Mouse (Mus musculus): Measurements from ENCODE around the gene Ccm2l. TPM values are rescaled to one million over a fixed set of nuclear protein-coding genes. Genes with fewer than 3 reads are reported as not detected.

The Ccm2l gene
- 1.7 and 2.3 TPM in 2 replicates for polyA plus RNA-seq (2014; fragmentation: Nextera tagmentation; extraction: Ambion mirVana)

DNA sequence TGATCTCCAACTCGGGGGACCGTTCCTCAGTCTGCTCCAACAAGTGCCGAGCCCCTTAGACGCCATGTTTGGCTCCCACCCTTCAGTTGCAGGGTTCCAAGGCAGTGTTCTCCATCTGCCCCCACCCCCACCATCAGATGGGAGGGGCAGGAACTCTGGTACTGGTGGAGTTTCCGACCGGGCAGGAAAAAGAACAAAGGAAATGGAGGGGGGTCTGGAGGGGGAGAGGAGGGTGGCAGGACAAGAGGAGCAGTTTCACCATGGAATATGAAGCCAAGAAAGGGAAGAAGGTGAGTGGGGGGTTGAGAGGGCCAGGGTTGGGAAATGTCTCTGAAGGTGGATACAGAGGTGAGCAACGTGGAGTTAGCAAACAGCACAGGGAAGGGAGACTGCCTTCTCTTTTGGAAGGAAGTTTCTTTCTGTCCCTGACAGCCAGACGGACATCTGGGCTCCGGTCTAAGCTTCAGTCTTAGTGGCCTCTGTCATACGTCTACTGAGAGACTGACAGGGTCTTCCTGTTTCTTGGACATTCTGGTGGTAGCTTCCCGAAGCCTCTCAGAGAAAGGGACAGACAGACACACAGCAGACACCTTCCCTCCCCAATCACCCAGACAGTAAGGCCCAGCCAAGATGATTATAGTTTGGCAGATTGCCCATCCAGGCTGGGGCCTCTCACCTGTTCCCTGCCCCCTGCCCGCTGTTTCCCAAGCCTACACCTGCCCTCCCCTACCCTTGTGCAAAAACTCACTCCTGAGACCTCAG lies at the start of gene Ccm2l:
Ccm2l (plus strand) TSS at position 209 of the 762 bp plus-strand sequence.
- no peaks in the 10 kb centered on the region for H3K4me1 ChIP-seq (ENCODE audit: control insufficient read depth, insufficient read depth, low read length)
- WGBS: 44% methylated on average over 12 of the region's 12 CpGs
- no peaks in the 10 kb centered on the region for H3K9me3 ChIP-seq (ENCODE audit: control insufficient read depth, low read depth, low read length)
- H3K4me3 ChIP-seq (ENCODE audit: low read depth, low read length): no peak within 1 kb of the TSS
- no peak within 1 kb of the TSS for H3K4me2 ChIP-seq (replicated peaks; ENCODE audit: low read depth, low read length)
- no peak within 1 kb of the TSS for H3K27ac ChIP-seq (ENCODE audit: low read length)
- H3K27me3 ChIP-seq (ENCODE audit: control insufficient read depth, insufficient read depth, low read length): peaks cover 11% of the 10 kb centered on the region; the same call in 1 of the 2 replicates
- no peak within 1 kb of the TSS for H3K9ac ChIP-seq (replicated peaks; ENCODE audit: low read depth, low read length)
- no peak for ATAC-seq (ENCODE audit: insufficient number of reproducible peaks, insufficient read depth, low FRiP score, low read depth)
- H3K36me3 ChIP-seq (ENCODE audit: control insufficient read depth, insufficient read depth, low read length): no peaks in the 10 kb centered on the region

DNA sequence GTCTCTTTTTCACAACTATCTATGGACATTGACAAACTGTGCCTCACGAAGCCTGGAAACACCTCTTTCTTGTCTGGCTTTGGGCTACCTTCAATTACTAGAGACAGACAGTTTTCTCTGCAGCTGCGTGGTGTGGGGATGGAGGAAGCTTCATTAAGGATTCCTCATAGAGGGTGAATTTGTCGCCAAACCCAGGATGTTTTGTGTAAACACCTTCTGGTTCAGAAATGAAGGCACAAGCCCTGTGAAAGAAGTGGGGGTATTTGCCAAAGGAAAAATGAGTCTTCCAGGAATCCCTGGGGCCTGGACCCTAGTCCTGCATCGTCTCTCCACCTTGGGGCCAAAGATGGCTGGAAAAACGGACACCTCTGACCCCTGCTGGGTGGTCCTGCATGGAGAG lies 49.0 kb upstream of the Ccm2l start:
- 33% methylated on average over 5 of the region's 5 CpGs for WGBS

DNA sequence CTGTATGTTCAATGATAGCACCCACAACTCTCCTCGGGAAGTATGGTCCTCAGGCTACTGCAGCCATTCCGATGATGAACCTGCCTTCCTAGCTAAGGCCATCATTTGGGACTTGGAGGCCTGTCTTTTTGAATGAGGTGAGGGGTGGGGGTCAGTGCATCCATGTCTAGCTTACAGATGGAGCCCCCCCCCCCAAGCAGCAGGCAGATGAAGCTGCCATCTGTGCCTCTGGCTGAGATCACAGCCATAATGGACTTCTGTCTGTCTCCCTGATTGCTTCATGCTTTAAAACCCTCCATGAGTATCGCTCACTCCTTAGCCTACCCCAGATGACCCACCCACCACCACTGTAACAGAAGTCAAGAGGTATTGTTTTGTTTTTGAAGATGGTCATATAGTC lies 46.4 kb upstream of the Ccm2l start:
- WGBS: 85% methylated on average over 3 of the region's 3 CpGs
- H3K27ac ChIP-seq (ENCODE audit: low read length): no peak overlapping the region
- H3K4me1 ChIP-seq (ENCODE audit: control insufficient read depth, insufficient read depth, low read length): peaks cover 2% of the 10 kb centered on the region; the same call in 1 of the 2 replicates
- no peak overlapping the region for H3K4me2 ChIP-seq (replicated peaks; ENCODE audit: low read depth, low read length)
- H3K4me3 ChIP-seq (ENCODE audit: low read depth, low read length): no peak overlapping the region
- no peaks in the 10 kb centered on the region for H3K9me3 ChIP-seq (ENCODE audit: control insufficient read depth, low read depth, low read length)
- H3K36me3 ChIP-seq (ENCODE audit: control insufficient read depth, insufficient read depth, low read length): no peaks in the 10 kb centered on the region
- H3K27me3 ChIP-seq (ENCODE audit: control insufficient read depth, insufficient read depth, low read length): no peaks in the 10 kb centered on the region
- no peak overlapping the region for H3K9ac ChIP-seq (replicated peaks; ENCODE audit: low read depth, low read length)
- ATAC-seq (ENCODE audit: insufficient number of reproducible peaks, insufficient read depth, low FRiP score, low read depth): no peak

More for the DNA sequence above, 49.0 kb upstream of the Ccm2l start:
- Histone ChIP-seq H3K4me2 (replicated peaks; ENCODE audit: low read depth, low read length) (no peak overlapping the region), H3K27me3 (ENCODE audit: control insufficient read depth, insufficient read depth, low read length) (no peaks in the 10 kb centered on the region), H3K36me3 (ENCODE audit: control insufficient read depth, insufficient read depth, low read length) (no peaks in the 10 kb centered on the region; the same call in 1 of the 2 replicates), H3K4me3 (ENCODE audit: low read depth, low read length) (no peak overlapping the region), H3K4me1 (ENCODE audit: control insufficient read depth, insufficient read depth, low read length) (peaks cover 5% of the 10 kb centered on the region; the same call in 1 of the 2 replicates), H3K9ac (replicated peaks; ENCODE audit: low read depth, low read length) (no peak overlapping the region), H3K9me3 (ENCODE audit: control insufficient read depth, low read depth, low read length) (no peaks in the 10 kb centered on the region), H3K27ac (ENCODE audit: low read length) (no peak overlapping the region)
- ATAC-seq (ENCODE audit: insufficient number of reproducible peaks, insufficient read depth, low FRiP score, low read depth): no peak

DNA sequence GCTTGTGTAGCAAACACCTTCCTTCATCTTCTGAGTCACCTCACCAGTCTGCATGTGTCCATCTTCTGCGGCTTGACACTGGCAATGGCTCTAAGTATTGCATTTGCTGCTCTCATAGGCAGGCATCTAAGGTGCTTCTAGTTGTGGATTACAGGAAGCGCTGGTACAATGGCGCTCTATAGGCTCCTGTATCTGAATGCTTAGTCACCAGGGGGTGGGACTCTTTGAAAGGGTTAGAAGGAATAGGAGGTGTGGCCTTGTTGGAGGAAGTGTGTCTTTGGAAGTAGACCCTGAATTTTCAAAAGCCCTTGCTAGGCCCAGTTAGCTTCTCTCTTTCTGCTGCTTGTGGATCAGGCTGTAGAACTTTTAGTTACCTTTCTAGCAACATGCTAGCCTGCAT lies 44.6 kb upstream of the Ccm2l start:
- Histone ChIP-seq H3K4me2 (replicated peaks; ENCODE audit: low read depth, low read length) (no peak overlapping the region), H3K9ac (replicated peaks; ENCODE audit: low read depth, low read length) (no peak overlapping the region), H3K36me3 (ENCODE audit: control insufficient read depth, insufficient read depth, low read length) (no peaks in the 10 kb centered on the region), H3K4me3 (ENCODE audit: low read depth, low read length) (no peak overlapping the region), H3K27ac (ENCODE audit: low read length) (no peak overlapping the region), H3K9me3 (ENCODE audit: control insufficient read depth, low read depth, low read length) (no peaks in the 10 kb centered on the region), H3K27me3 (ENCODE audit: control insufficient read depth, insufficient read depth, low read length) (no peaks in the 10 kb centered on the region), H3K4me1 (ENCODE audit: control insufficient read depth, insufficient read depth, low read length) (no peaks in the 10 kb centered on the region)
- WGBS: 68% methylated on average over 3 of the region's 3 CpGs
- ATAC-seq (ENCODE audit: insufficient number of reproducible peaks, insufficient read depth, low FRiP score, low read depth): no peak

DNA sequence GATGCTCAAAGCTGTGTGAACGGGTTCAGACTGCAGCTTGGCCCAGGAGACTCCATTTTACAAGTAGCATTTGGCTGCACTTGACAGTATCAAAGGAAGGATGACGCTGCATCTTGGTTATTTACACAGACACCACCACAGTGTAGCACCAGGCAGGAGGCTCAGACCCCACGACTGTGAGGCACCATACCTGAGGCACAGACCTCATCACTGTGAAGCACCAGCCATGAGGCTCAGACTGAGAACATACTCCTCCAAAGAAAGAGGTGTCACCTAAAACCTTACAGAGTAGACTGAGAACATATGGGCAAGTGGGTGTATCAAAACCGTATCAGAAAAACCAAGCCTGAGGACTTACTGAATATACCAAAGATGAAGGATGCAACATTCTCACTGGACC lies 42.9 kb upstream of the Ccm2l start:
- 58% methylated on average over 4 of the region's 4 CpGs for WGBS
- Histone ChIP-seq H3K4me1 (ENCODE audit: control insufficient read depth, insufficient read depth, low read length) (no peaks in the 10 kb centered on the region), H3K27ac (ENCODE audit: low read length) (no peak overlapping the region), H3K9ac (replicated peaks; ENCODE audit: low read depth, low read length) (no peak overlapping the region), H3K9me3 (ENCODE audit: control insufficient read depth, low read depth, low read length) (no peaks in the 10 kb centered on the region), H3K36me3 (ENCODE audit: control insufficient read depth, insufficient read depth, low read length) (no peaks in the 10 kb centered on the region), H3K4me2 (replicated peaks; ENCODE audit: low read depth, low read length) (no peak overlapping the region), H3K4me3 (ENCODE audit: low read depth, low read length) (no peak overlapping the region), H3K27me3 (ENCODE audit: control insufficient read depth, insufficient read depth, low read length) (no peaks in the 10 kb centered on the region)
- no peak for ATAC-seq (ENCODE audit: insufficient number of reproducible peaks, insufficient read depth, low FRiP score, low read depth)

DNA sequence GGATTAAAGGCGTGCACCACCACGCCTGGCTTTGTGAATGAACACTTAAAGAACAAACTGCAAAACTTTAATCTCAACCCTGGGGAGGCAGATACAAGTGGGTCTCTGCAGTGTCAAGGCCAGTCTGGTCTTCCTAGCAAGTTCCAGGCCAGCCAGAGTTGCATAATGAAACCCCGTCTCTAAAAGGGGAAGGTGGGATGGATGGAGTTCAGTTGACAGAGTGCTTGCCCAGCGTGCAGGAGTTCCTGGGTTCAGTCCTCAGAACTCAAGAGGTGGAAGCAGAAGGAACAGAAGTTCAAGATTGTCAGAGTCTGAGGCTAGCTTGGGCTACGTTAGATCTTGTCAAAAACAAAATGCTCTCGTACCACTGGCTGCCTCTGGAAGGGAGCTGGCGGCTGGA lies 39.7 kb upstream of the Ccm2l start:
- Histone ChIP-seq H3K4me1 (ENCODE audit: control insufficient read depth, insufficient read depth, low read length) (no peaks in the 10 kb centered on the region), H3K4me2 (replicated peaks; ENCODE audit: low read depth, low read length) (no peak overlapping the region), H3K27ac (ENCODE audit: low read length) (no peak overlapping the region), H3K36me3 (ENCODE audit: control insufficient read depth, insufficient read depth, low read length) (no peaks in the 10 kb centered on the region), H3K9ac (replicated peaks; ENCODE audit: low read depth, low read length) (no peak overlapping the region), H3K9me3 (ENCODE audit: control insufficient read depth, low read depth, low read length) (no peaks in the 10 kb centered on the region), H3K4me3 (ENCODE audit: low read depth, low read length) (no peak overlapping the region), H3K27me3 (ENCODE audit: control insufficient read depth, insufficient read depth, low read length) (peaks cover 11% of the 10 kb centered on the region)
- WGBS: 81% methylated on average over 7 of the region's 7 CpGs
- ATAC-seq (ENCODE audit: insufficient number of reproducible peaks, insufficient read depth, low FRiP score, low read depth): no peak

DNA sequence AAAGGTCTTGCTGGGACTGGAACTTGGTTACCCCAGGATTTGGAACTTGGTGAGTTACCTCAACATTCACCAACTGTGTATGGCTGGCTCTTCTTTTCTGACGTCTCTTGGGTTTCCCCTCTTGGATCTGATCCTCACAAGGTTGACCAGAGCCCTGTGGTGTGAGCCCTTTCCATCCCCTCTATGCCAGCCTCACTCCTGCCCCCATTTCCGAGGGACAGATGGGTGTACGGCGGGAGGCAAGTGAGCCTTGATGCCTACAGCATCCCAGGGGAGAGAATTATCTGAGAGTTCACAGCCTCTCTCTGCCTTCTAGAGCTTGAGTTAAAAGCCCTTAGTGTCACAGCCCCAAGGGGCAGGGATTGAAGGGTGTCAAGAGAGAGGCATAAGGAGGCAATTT lies 38.3 kb upstream of the Ccm2l start:
- 43% methylated on average over 4 of the region's 4 CpGs for WGBS
- Histone ChIP-seq H3K9me3 (ENCODE audit: control insufficient read depth, low read depth, low read length) (no peaks in the 10 kb centered on the region), H3K9ac (replicated peaks; ENCODE audit: low read depth, low read length) (no peak overlapping the region), H3K36me3 (ENCODE audit: control insufficient read depth, insufficient read depth, low read length) (no peaks in the 10 kb centered on the region), H3K27me3 (ENCODE audit: control insufficient read depth, insufficient read depth, low read length) (peaks cover 23% of the 10 kb centered on the region), H3K4me2 (replicated peaks; ENCODE audit: low read depth, low read length) (no peak overlapping the region), H3K4me1 (ENCODE audit: control insufficient read depth, insufficient read depth, low read length) (peaks cover 4% of the 10 kb centered on the region; the same call in 1 of the 2 replicates), H3K4me3 (ENCODE audit: low read depth, low read length) (no peak overlapping the region), H3K27ac (ENCODE audit: low read length) (no peak overlapping the region)
- ATAC-seq (ENCODE audit: insufficient number of reproducible peaks, insufficient read depth, low FRiP score, low read depth): no peak

DNA sequence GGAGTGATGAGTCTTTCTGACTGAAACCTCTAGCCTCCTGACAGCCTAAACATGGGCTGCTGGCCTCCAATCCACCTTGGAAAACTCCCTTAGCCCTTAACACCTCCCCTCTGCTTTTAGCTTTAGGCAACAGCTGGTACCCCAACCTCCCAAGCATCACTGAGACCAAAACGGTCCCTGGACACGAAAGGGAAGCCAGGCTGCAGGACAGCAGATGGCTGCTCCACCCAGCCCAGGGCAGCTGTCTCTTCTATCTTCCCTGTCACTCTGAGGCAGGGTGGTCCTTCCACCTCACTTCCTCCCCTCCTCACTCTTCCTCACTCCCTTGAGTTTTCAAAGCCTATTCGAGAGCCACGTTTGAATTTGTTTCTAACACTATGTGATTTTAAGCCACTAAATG lies 35.3 kb upstream of the Ccm2l start:
- Histone ChIP-seq H3K4me1 (ENCODE audit: control insufficient read depth, insufficient read depth, low read length) (peaks cover 4% of the 10 kb centered on the region; the same call in 1 of the 2 replicates), H3K4me2 (replicated peaks; ENCODE audit: low read depth, low read length) (no peak overlapping the region), H3K27me3 (ENCODE audit: control insufficient read depth, insufficient read depth, low read length) (peaks cover 26% of the 10 kb centered on the region), H3K27ac (ENCODE audit: low read length) (no peak overlapping the region), H3K9me3 (ENCODE audit: control insufficient read depth, low read depth, low read length) (no peaks in the 10 kb centered on the region), H3K9ac (replicated peaks; ENCODE audit: low read depth, low read length) (no peak overlapping the region), H3K4me3 (ENCODE audit: low read depth, low read length) (no peak overlapping the region), H3K36me3 (ENCODE audit: control insufficient read depth, insufficient read depth, low read length) (no peaks in the 10 kb centered on the region)
- WGBS: 21% methylated on average over 4 of the region's 4 CpGs
- ATAC-seq (ENCODE audit: insufficient number of reproducible peaks, insufficient read depth, low FRiP score, low read depth): no peak
